Comparison of ENCODE assay signal across 8 mouse cellular contexts in genomic region chr17:57768622-57769610, GRCm38 (mm10). TPM values are rescaled to one million over a fixed set of nuclear protein-coding genes. Genes with fewer than 3 reads are reported as not detected.
DNase-seq lines count a peak whose midpoint lies in the region; ATAC-seq lines count a peak whose summit lies in the region.

TSS of gene Cntnap5c (plus strand) at chr17:57769570.

- ATAC-seq in megakaryocyte progenitor cell, adult 5-6 weeks (replicated peaks; ENCODE audit: poor library complexity) = peak; percentile 86
- no peak for ATAC-seq in activated CD4-positive, CD25-positive, alpha-beta regulatory T cell, adult 4 months

- DNase-seq in urinary bladder, postnatal 25 days (ENCODE audit: low spot score) = peak; percentile 2
- DNase-seq in urinary bladder, postnatal 10 days (ENCODE audit: low spot score) = no peak
- peak; percentile 60 to 71 for DNase-seq in cerebellum, postnatal 14 days
- DNase-seq in frontal cortex, postnatal 25 days (ENCODE audit: low spot score in 2 of 2) = peak; percentile 10 to 24
- peak; percentile 35 to 85 for DNase-seq in kidney, postnatal 36 days
- peak; percentile 26 to 30 for DNase-seq in right cerebral cortex, postnatal 36 days (ENCODE audit: low spot score in 2 of 2)

RNA-seq across cellular contexts. Expression of gene Cntnap5c, which starts in this region (rescaled TPM):
- not detected in 2 replicates for total RNA-seq in megakaryocyte progenitor cell, adult 5-6 weeks (2015)
- not detected in 2 replicates for total RNA-seq in megakaryocyte progenitor cell, adult 5-6 weeks (2017)
- polyA plus RNA-seq in activated CD4-positive, CD25-positive, alpha-beta regulatory T cell, adult 4 months (2017; shearing (Covaris generic)) = not detected

Comparison
In these comparisons a context has a peak if more than half of its experiments do, and no peak if none do; other contexts are left out.
1. Peak in ATAC-seq in megakaryocyte progenitor cell, adult 5-6 weeks; RNA of the gene not detected or under 1 TPM.